Mouse (Mus musculus) heart, embryonic 11.5 days (tissue): ENCODE data around the gene Tinagl1. TPM values are rescaled to one million over a fixed set of nuclear protein-coding genes. Genes with fewer than 3 reads are reported as not detected.

Source experiments
- ATAC-seq: fragments of 200-750 bp; cut with Nextera tagmentation; replicated peaks from 2 replicates; pipeline ENCODE4 v1.8.0; 2017; ENCODE audit warnings: moderate library complexity; ENCODE audit not compliant: insufficient number of reproducible peaks, low FRiP score, low TSS enrichment
- H3K27ac ChIP-seq: fragments of 300-500 bp; sonication (generic); 2 replicates; pipeline ENCODE4 v1.5.1; 2014; ENCODE audit warnings: mild to moderate bottlenecking, low read depth, low read length
- H3K27me3 ChIP-seq: fragments of 300-500 bp; sonication (generic); 2 replicates; pipeline ENCODE4 v1.6.1; 2014; ENCODE audit warnings: mild to moderate bottlenecking, low read length, mixed read lengths; ENCODE audit not compliant: control insufficient read depth, insufficient read depth
- H3K36me3 ChIP-seq: fragments of 300-500 bp; sonication (generic); 2 replicates; pipeline ENCODE4 v1.6.1; 2014; ENCODE audit warnings: mild to moderate bottlenecking, low read length, moderate library complexity, mixed read lengths; ENCODE audit not compliant: control insufficient read depth, insufficient read depth
- H3K4me1 ChIP-seq: fragments of 300-500 bp; sonication (generic); 2 replicates; pipeline ENCODE4 v1.6.1; 2014; ENCODE audit warnings: low read length; ENCODE audit not compliant: control insufficient read depth, insufficient read depth
- H3K4me2 ChIP-seq: fragments of 300-500 bp; sonication (generic); 2 replicates; pipeline ENCODE4 v1.6.1; 2014; ENCODE audit warnings: mild to moderate bottlenecking, moderate library complexity
- H3K4me3 ChIP-seq: fragments of 300-500 bp; sonication (generic); 2 replicates; pipeline ENCODE4 v1.5.1; 2014; ENCODE audit warnings: low read depth, low read length
- H3K9ac ChIP-seq: fragments of 300-500 bp; sonication (generic); 2 replicates; pipeline ENCODE4 v1.6.1; 2014; ENCODE audit warnings: mild to moderate bottlenecking, low read depth, low read length, moderate library complexity
- H3K9me3 ChIP-seq: fragments of 300-500 bp; sonication (generic); replicated peaks from 2 replicates; pipeline ENCODE4 v1.6.1; 2016; ENCODE audit warnings: low read length; ENCODE audit not compliant: control insufficient read depth
- WGBS: fragments of 180-500 bp; shearing (Covaris S2); extraction: QIAGEN DNeasy Blood & Tissue Kit; methylation state at CpG from one replicate; pipeline ENCODE4 v1.1.7; 2014; ENCODE audit not compliant: insufficient replicate concordance; 5-methylcytosine and 5-hydroxymethylcytosine counted together
- polyA plus RNA-seq: library from polyadenylated mRNA; unstranded; fragments of >200 nt; fragmentation: Nextera tagmentation; extraction: Ambion mirVana; gene quantifications from 2 replicates; pipeline ENCODE4 v1.2.1, GENCODE M21; 2014

Gene Tinagl1
- polyA plus RNA-seq, 1 experiment from 2014 or later, result 31.0 TPM

GRCm38 (mm10) chr4:130148405-130148804, 26.5 kb downstream of the Tinagl1 start:
- Histone ChIP-seq H3K9ac (no peak overlapping the region), H3K27me3 (peaks cover 27% of the 10 kb centered on the region)
- no peak for ATAC-seq

GRCm38 (mm10) chr4:130141786-130142185, 33.1 kb downstream of the Tinagl1 start:
- Histone ChIP-seq H3K27me3 (peaks cover 54% of the 10 kb centered on the region), H3K27ac (no peak overlapping the region), H3K9me3 (no peaks in the 10 kb centered on the region; the same call in 1 of the 2 replicates), H3K4me1 (peaks cover 6% of the 10 kb centered on the region; the same call in 1 of the 2 replicates), H3K4me3 (no peak overlapping the region), H3K9ac (no peak overlapping the region), H3K36me3 (no peaks in the 10 kb centered on the region), H3K4me2 (no peak overlapping the region)
- WGBS, result 60% methylated on average over 3 of the region's 3 CpGs
- no peak for ATAC-seq

More at GRCm38 (mm10) chr4:130148405-130148804, 26.5 kb downstream of the Tinagl1 start:
- Histone ChIP-seq H3K27ac (no peak overlapping the region), H3K4me1 (no peaks in the 10 kb centered on the region), H3K4me2 (no peak overlapping the region), H3K4me3 (no peak overlapping the region), H3K36me3 (no peaks in the 10 kb centered on the region), H3K9me3 (no peaks in the 10 kb centered on the region; the same call in 1 of the 2 replicates)
- 75% methylated on average over 10 of the region's 10 CpGs for WGBS

GRCm38 (mm10) chr4:130140992-130141402, 33.9 kb downstream of the Tinagl1 start:
- Histone ChIP-seq H3K9ac (no peak overlapping the region), H3K27ac (no peak overlapping the region), H3K4me3 (no peak overlapping the region), H3K9me3 (no peaks in the 10 kb centered on the region; the same call in 1 of the 2 replicates), H3K4me2 (no peak overlapping the region), H3K27me3 (peaks cover 60% of the 10 kb centered on the region), H3K4me1 (peaks cover 6% of the 10 kb centered on the region; the same call in 1 of the 2 replicates), H3K36me3 (no peaks in the 10 kb centered on the region)
- no peak for ATAC-seq
- 52% methylated on average over 9 of the region's 9 CpGs for WGBS

- Histone ChIP-seq H3K9me3 (no peaks in the 10 kb centered on the region), H3K4me1 (peaks cover 6% of the 10 kb centered on the region; the same call in 1 of the 2 replicates), H3K27ac (no peak within 1 kb of the TSS), H3K9ac (0 out of 2 replicates have a peak within 1 kb of the TSS, but pooled peaks have one; percentile 34), H3K36me3 (no peaks in the 10 kb centered on the region), H3K27me3 (peaks cover 60% of the 10 kb centered on the region), H3K4me2 (peak within 1 kb of the TSS; percentile 81), H3K4me3 (peak within 1 kb of the TSS; percentile 47)
- ATAC-seq, result no peak
- 2% methylated on average over 15 of the region's 15 CpGs for WGBS
Observed at GRCm38 (mm10) chr4:130139214-130139492, 35.8 kb downstream of the Tinagl1 start, which contains the start of gene Hcrtr1. Gene Hcrtr1 (minus strand): TSS chr4:130139359.

- no peak overlapping the region for H3K27ac ChIP-seq
- under 1% methylated on average over 50 of the region's 57 CpGs for WGBS
- H3K9ac ChIP-seq, result 0 out of 2 replicates have a peak overlapping the region, but pooled peaks have one; percentile 34
- peak overlapping the region; percentile 47 for H3K4me3 ChIP-seq
- H3K4me2 ChIP-seq, result peak overlapping the region; percentile 81
- ATAC-seq, result no peak
- H3K4me1 ChIP-seq, result peaks cover 6% of the 10 kb centered on the region; the same call in 1 of the 2 replicates
- H3K27me3 ChIP-seq, result peaks cover 60% of the 10 kb centered on the region
- no peaks in the 10 kb centered on the region for H3K36me3 ChIP-seq
- no peaks in the 10 kb centered on the region for H3K9me3 ChIP-seq
Observed at GRCm38 (mm10) chr4:130138441-130139213, 36.3 kb downstream of the Tinagl1 start.

- WGBS, result 49% methylated on average over 6 of the region's 6 CpGs
- Histone ChIP-seq H3K9ac (no peak overlapping the region), H3K4me3 (no peak overlapping the region), H3K36me3 (no peaks in the 10 kb centered on the region), H3K27ac (no peak overlapping the region), H3K27me3 (peaks cover 19% of the 10 kb centered on the region), H3K4me1 (peaks cover 10% of the 10 kb centered on the region), H3K9me3 (no peaks in the 10 kb centered on the region), H3K4me2 (no peak overlapping the region)
- ATAC-seq, result no peak
Observed at GRCm38 (mm10) chr4:130133399-130133798, 41.5 kb downstream of the Tinagl1 start.

- Histone ChIP-seq H3K9me3 (no peaks in the 10 kb centered on the region), H3K36me3 (peaks cover 7% of the 10 kb centered on the region), H3K4me2 (no peak overlapping the region), H3K4me3 (no peak overlapping the region), H3K4me1 (peaks cover 7% of the 10 kb centered on the region), H3K27ac (no peak overlapping the region), H3K27me3 (peaks cover 4% of the 10 kb centered on the region), H3K9ac (no peak overlapping the region)
- WGBS, result 78% methylated on average over 7 of the region's 7 CpGs
- no peak for ATAC-seq
Observed at GRCm38 (mm10) chr4:130131448-130132105, 43.3 kb downstream of the Tinagl1 start.

- no peak overlapping the region for H3K4me3 ChIP-seq
- peaks cover 10% of the 10 kb centered on the region for H3K36me3 ChIP-seq
- H3K27me3 ChIP-seq, result no peaks in the 10 kb centered on the region
- ATAC-seq, result no peak
- H3K4me1 ChIP-seq, result peaks cover 7% of the 10 kb centered on the region
- H3K9ac ChIP-seq, result no peak overlapping the region
- no peaks in the 10 kb centered on the region for H3K9me3 ChIP-seq
- WGBS, result 64% methylated on average over 13 of the region's 13 CpGs
- no peak overlapping the region for H3K27ac ChIP-seq
- H3K4me2 ChIP-seq, result no peak overlapping the region
Observed at GRCm38 (mm10) chr4:130130641-130131350, 44.1 kb downstream of the Tinagl1 start.
